Mouse (Mus musculus) MEL (cell line): ENCODE results near the gene Hectd4. TPM values are rescaled to one million over a fixed set of nuclear protein-coding genes. Genes with fewer than 3 reads are reported as not detected.

ENCODE experiments used
- DNase-seq: peaks from one replicate; pipeline ENCODE4 v3.0.0; 2011; ENCODE audit warnings: low read depth, low spot score
- H3K27ac ChIP-seq: 2 replicates; pipeline ENCODE4 v1.5.1; 2012; ENCODE audit warnings: low read depth, mild to moderate bottlenecking, control low read depth, low read length, moderate library complexity; ENCODE audit not compliant: control insufficient read depth
- H3K27me3 ChIP-seq, 2 experiments: fragments of 150-350 bp in 1 of 2; sonication (generic) in 1 of 2; 2 replicates each; pipeline ENCODE4 v1.6.1; 2012; ENCODE audit warnings: low read length in 2 of 2, mild to moderate bottlenecking in 2 of 2, improper control_type of control experiment in 1 of 2, moderate library complexity in 1 of 2; ENCODE audit not compliant: insufficient read depth in 2 of 2, control insufficient read depth in 1 of 2
- H3K36me3 ChIP-seq, 2 experiments: 2 replicates each; pipeline ENCODE4 v1.6.1; 2012 to 2014; ENCODE audit warnings: low read length in 2 of 2, improper control_type of control experiment in 1 of 2, inconsistent platforms in 1 of 2, mild to moderate bottlenecking in 1 of 2; ENCODE audit not compliant: insufficient read depth in 2 of 2, control insufficient read depth in 1 of 2
- H3K4me1 ChIP-seq, 2 experiments: fragments of 150-350 bp in 1 of 2; sonication (generic) in 1 of 2; 2 replicates each; pipeline ENCODE4 v1.6.1; 2012; ENCODE audit warnings: low read length in 2 of 2, improper control_type of control experiment in 1 of 2, mild to moderate bottlenecking in 1 of 2; ENCODE audit not compliant: insufficient read depth in 2 of 2, control insufficient read depth in 1 of 2
- H3K4me3 ChIP-seq, 2 experiments: fragments of 150-350 bp in 1 of 2; sonication (generic) in 1 of 2; 2 replicates each; pipeline ENCODE4 v1.5.1; 2012; ENCODE audit warnings: low read depth in 2 of 2, low read length in 2 of 2, mild to moderate bottlenecking in 2 of 2, moderate library complexity in 2 of 2, control low read depth in 1 of 2, improper control_type of control experiment in 1 of 2; ENCODE audit not compliant: control insufficient read depth in 1 of 2, insufficient read depth in 1 of 2
- H3K79me2 ChIP-seq: 2 replicates; pipeline ENCODE4 v1.6.1; 2012; ENCODE audit warnings: mild to moderate bottlenecking, low read length, moderate library complexity; ENCODE audit not compliant: control insufficient read depth, poor library complexity, insufficient read depth
- H3K9ac ChIP-seq: 2 replicates; pipeline ENCODE4 v1.6.1; 2012; ENCODE audit warnings: low read depth, mild to moderate bottlenecking, control low read depth, low read length, moderate library complexity; ENCODE audit not compliant: control insufficient read depth, poor library complexity, severe bottlenecking
- H3K9me3 ChIP-seq: fragments of 150-350 bp; sonication (generic); replicated peaks from 2 replicates; pipeline ENCODE4 v1.6.1; 2012; ENCODE audit warnings: mild to moderate bottlenecking, low read length, improper control_type of control experiment, moderate library complexity; ENCODE audit not compliant: insufficient read depth
- BHLHE40 ChIP-seq: IDR thresholded peaks from 2 replicates; pipeline ENCODE4 v1.6.1; 2012; ENCODE audit warnings: low read depth, mild to moderate bottlenecking, inconsistent platforms, low read length, improper control_type of control experiment, borderline replicate concordance
- CHD1 ChIP-seq: IDR thresholded peaks from 2 replicates; pipeline ENCODE4 v1.6.1; 2012; ENCODE audit warnings: low read depth, mild to moderate bottlenecking, inconsistent platforms, low read length, improper control_type of control experiment
- CHD2 ChIP-seq: IDR thresholded peaks from 2 replicates; pipeline ENCODE4 v1.6.1; 2011; ENCODE audit warnings: low read length, improper control_type of control experiment
- CTCF ChIP-seq, 3 experiments: IDR thresholded peaks in 2 of 3; conservative IDR thresholded peaks in 1 of 3; 2 replicates each; pipeline ENCODE4 v1.5.1; 2011 to 2012; ENCODE audit warnings: low read length in 3 of 3, low read depth in 2 of 3, mild to moderate bottlenecking in 2 of 3, improper control_type of control experiment in 1 of 3, inconsistent platforms in 1 of 3, mixed read lengths in 1 of 3, moderate library complexity in 1 of 3; ENCODE audit not compliant: control insufficient read depth in 1 of 3, insufficient read depth in 1 of 3, poor library complexity in 1 of 3, severe bottlenecking in 1 of 3
- E2F4 ChIP-seq: IDR thresholded peaks from 2 replicates; pipeline ENCODE4 v1.6.1; 2011; ENCODE audit warnings: low read depth, low read length, improper control_type of control experiment, borderline replicate concordance
- EP300 ChIP-seq, 2 experiments: IDR thresholded peaks; 2 replicates each; pipeline ENCODE4 v1.6.1; 2011; ENCODE audit warnings: improper control_type of control experiment in 2 of 2, low read length in 2 of 2, low read depth in 1 of 2, mild to moderate bottlenecking in 1 of 2
- ETS1 ChIP-seq: IDR thresholded peaks from 2 replicates; pipeline ENCODE4 v1.6.1; 2012; ENCODE audit warnings: low read depth, mild to moderate bottlenecking, inconsistent platforms, low read length, improper control_type of control experiment, moderate library complexity
- GABPA ChIP-seq: IDR thresholded peaks from 2 replicates; pipeline ENCODE4 v1.6.1; 2012; ENCODE audit warnings: low read depth, mild to moderate bottlenecking, inconsistent platforms, low read length, improper control_type of control experiment, moderate library complexity
- GATA1 ChIP-seq: IDR thresholded peaks from 2 replicates; pipeline ENCODE4 v1.6.1; 2011; ENCODE audit warnings: low read depth, low read length, improper control_type of control experiment
- HCFC1 ChIP-seq: IDR thresholded peaks from 2 replicates; pipeline ENCODE4 v1.6.1; 2012; ENCODE audit warnings: low read depth, mild to moderate bottlenecking, inconsistent platforms, low read length, improper control_type of control experiment, moderate library complexity
- MAX ChIP-seq: IDR thresholded peaks from 2 replicates; pipeline ENCODE4 v1.6.1; 2011; ENCODE audit warnings: low read length, improper control_type of control experiment
- MAZ ChIP-seq: IDR thresholded peaks from 2 replicates; pipeline ENCODE4 v1.6.1; 2012; ENCODE audit warnings: low read depth, mild to moderate bottlenecking, inconsistent platforms, low read length, improper control_type of control experiment
- MEF2A ChIP-seq: IDR thresholded peaks from 2 replicates; pipeline ENCODE4 v1.6.1; 2014; ENCODE audit warnings: low read depth, mild to moderate bottlenecking, inconsistent platforms, low read length, improper control_type of control experiment; ENCODE audit not compliant: poor library complexity, insufficient replicate concordance, severe bottlenecking; ENCODE audit errors: extremely low read depth
- MYB ChIP-seq: IDR thresholded peaks from 2 replicates; pipeline ENCODE4 v1.6.1; 2011; ENCODE audit warnings: mild to moderate bottlenecking, low read depth, low read length, improper control_type of control experiment
- NELFE ChIP-seq: IDR thresholded peaks from 2 replicates; pipeline ENCODE4 v1.6.1; 2011; ENCODE audit warnings: low read depth, low read length, improper control_type of control experiment
- NRF1 ChIP-seq: IDR thresholded peaks from 2 replicates; pipeline ENCODE4 v1.6.1; 2014; ENCODE audit warnings: low read depth, mild to moderate bottlenecking, inconsistent platforms, low read length, improper control_type of control experiment, moderate library complexity; ENCODE audit not compliant: poor library complexity, insufficient read depth, severe bottlenecking
- RAD21 ChIP-seq: IDR thresholded peaks from 2 replicates; pipeline ENCODE4 v1.6.1; 2011; ENCODE audit warnings: mild to moderate bottlenecking, low read depth, low read length, improper control_type of control experiment
- RCOR1 ChIP-seq: IDR thresholded peaks from 2 replicates; pipeline ENCODE4 v1.6.1; 2012; ENCODE audit warnings: low read depth, mild to moderate bottlenecking, inconsistent platforms, low read length, improper control_type of control experiment
- SIN3A ChIP-seq: IDR thresholded peaks from 2 replicates; pipeline ENCODE4 v1.6.1; 2012; ENCODE audit warnings: low read length, improper control_type of control experiment, inconsistent platforms
- TCF12 ChIP-seq: IDR thresholded peaks from 2 replicates; pipeline ENCODE4 v1.6.1; 2014; ENCODE audit warnings: low read depth, mild to moderate bottlenecking, inconsistent platforms, low read length, improper control_type of control experiment, moderate library complexity
- USF1 ChIP-seq: IDR thresholded peaks from 2 replicates; pipeline ENCODE4 v1.6.1; 2014; ENCODE audit warnings: low read depth, mild to moderate bottlenecking, inconsistent platforms, low read length, improper control_type of control experiment, moderate library complexity
- USF2 ChIP-seq, 2 experiments: IDR thresholded peaks; 2 replicates each; pipeline ENCODE4 v1.6.1; 2011 to 2012; ENCODE audit warnings: improper control_type of control experiment in 2 of 2, low read length in 2 of 2, borderline replicate concordance in 1 of 2, inconsistent platforms in 1 of 2, low read depth in 1 of 2, mild to moderate bottlenecking in 1 of 2; ENCODE audit not compliant: insufficient read depth in 1 of 2
- ZC3H11A ChIP-seq: IDR thresholded peaks from 2 replicates; pipeline ENCODE4 v1.6.1; 2012; ENCODE audit warnings: low read depth, mild to moderate bottlenecking, inconsistent platforms, low read length, improper control_type of control experiment
- ZKSCAN1 ChIP-seq: IDR thresholded peaks from 2 replicates; pipeline ENCODE4 v1.6.1; 2012; ENCODE audit warnings: low read depth, mild to moderate bottlenecking, inconsistent platforms, low read length, improper control_type of control experiment, moderate library complexity
- ZMIZ1 ChIP-seq: IDR thresholded peaks from 2 replicates; pipeline ENCODE4 v1.6.1; 2012; ENCODE audit warnings: low read depth, mild to moderate bottlenecking, inconsistent platforms, low read length, improper control_type of control experiment, moderate library complexity
- ZNF384 ChIP-seq: IDR thresholded peaks from 2 replicates; pipeline ENCODE4 v1.6.1; 2012; ENCODE audit warnings: low read depth, mild to moderate bottlenecking, inconsistent platforms, low read length, improper control_type of control experiment
- polyA plus RNA-seq, 2 experiments: library from polyadenylated mRNA; stranded (reverse) in 1 of 2; unstranded in 1 of 2; fragments of >175 nt in 1 of 2; fragments of >200 nt in 1 of 2; gene quantifications; 2 replicates each; pipeline versions ENCODE4 v1.2.1 to v1.2.4; 2012; ENCODE audit warnings: low replicate concordance in 2 of 2, low read depth in 1 of 2; ENCODE audit not compliant: insufficient read length in 2 of 2, insufficient read depth in 1 of 2, missing spikeins in 1 of 2
- total RNA-seq: library from RNA; depleted of rRNA; stranded (reverse); fragments of 300-350 nt; gene quantifications from 2 replicates; pipeline ENCODE4 v1.2.3, GENCODE M21; 2012

Gene Hectd4
- total and polyA plus RNA-seq, 3 experiments: 7.0 to 10.8 TPM; not detected in 1

GRCm38 (mm10) chr5:121290289-121290688 is 70.3 kb downstream of the Hectd4 start:
- no peak overlapping the region for H3K27ac ChIP-seq

DNA sequence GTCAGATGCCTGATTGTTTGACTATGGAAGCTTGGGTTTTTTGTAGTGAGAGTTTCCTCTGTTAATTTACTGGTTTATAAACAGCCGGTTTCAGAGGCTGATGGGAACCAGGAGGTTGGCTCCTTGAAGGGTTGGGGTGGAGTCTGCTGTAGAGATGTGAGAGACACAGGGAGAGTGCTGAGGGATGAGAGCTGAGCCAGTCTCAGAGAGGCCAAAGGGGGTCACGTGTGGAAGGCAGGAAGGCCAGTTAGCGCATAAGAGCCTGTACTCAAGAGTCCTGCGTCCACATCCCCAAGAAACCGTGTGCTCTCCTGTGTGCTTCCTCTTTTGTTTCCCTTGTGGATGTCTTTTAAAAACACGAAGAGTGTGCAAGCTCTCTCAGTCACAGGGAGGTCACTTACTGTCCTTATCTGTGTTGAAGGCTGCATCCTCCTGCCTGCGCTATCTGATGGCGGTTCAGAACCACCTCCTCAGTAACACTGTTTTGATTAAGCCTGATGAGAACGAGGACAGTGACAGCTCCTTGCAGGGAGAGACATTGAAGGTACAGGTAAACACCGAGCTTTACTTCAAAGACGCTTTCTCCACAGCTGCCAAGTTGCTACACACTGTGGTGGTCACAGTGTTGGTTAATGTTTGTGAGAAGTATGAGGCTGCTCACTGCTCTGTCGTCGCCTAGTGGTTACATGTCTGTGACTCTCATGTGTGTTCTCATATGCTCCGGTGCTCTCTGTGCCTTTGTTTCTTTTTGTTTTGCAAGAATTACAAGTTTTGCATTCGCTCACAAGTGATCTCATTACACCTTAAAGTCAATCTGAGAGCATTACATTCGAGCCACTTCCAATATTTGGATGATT is 72.5 kb downstream of the Hectd4 start:
- Histone ChIP-seq H3K4me1 (peaks cover 2 to 10% of the 10 kb centered on the region in 2 experiments; a peak in 3 of 4 replicates), H3K9ac (no peak overlapping the region), H3K79me2 (no peaks in the 10 kb centered on the region), H3K36me3 (peaks cover 2 to 13% of the 10 kb centered on the region in 2 experiments), H3K27me3 (no peaks in the 10 kb centered on the region), H3K4me3 (no peak overlapping the region), H3K9me3 (no peaks in the 10 kb centered on the region), H3K27ac (peak overlapping the region; percentile 26)
- peak; percentile 66 for DNase-seq
- TF ChIP-seq NELFE (no peak), CTCF (IDR thresholded peaks at IDR 0.05 in 2 of 3, conservative IDR thresholded peaks at IDR 0.05 in 1 of 3; ENCODE audit: control insufficient read depth in 1 of 3, insufficient read depth in 1 of 3, low read depth in 2 of 3, low read length in 3 of 3, poor library complexity in 1 of 3, severe bottlenecking in 1 of 3) (no peak), RCOR1 (peak; percentile 77), E2F4 (peak; percentile 47; the same call in 1 of the 2 replicates), ZC3H11A (no peak), USF1 (peak; percentile 69), ETS1 (peak; percentile 47), GABPA (no peak), ZKSCAN1 (no peak), USF2 (IDR thresholded peaks at IDR 0.05; ENCODE audit: borderline replicate concordance in 1 of 2, insufficient read depth in 1 of 2, low read depth in 1 of 2, low read length in 2 of 2) (0 out of 4 replicates have a peak, but pooled peaks of 1 of the 2 experiments have one; percentile 10), TCF12 (peak; percentile 76), MEF2A (no peak), BHLHE40 (no peak), GATA1 (peak; percentile 89), CHD1 (no peak), SIN3A (peak; percentile 72), MYB (no peak), ZNF384 (no peak), MAX (peak; percentile 70), RAD21 (no peak), HCFC1 (no peak; the same call in 1 of the 2 replicates), MAZ (no peak), ZMIZ1 (no peak), CHD2 (no peak), EP300 (IDR thresholded peaks at IDR 0.05; ENCODE audit: low read depth in 1 of 2, low read length in 2 of 2) (peak; percentile 77 to 79), NRF1 (no peak)

More at GRCm38 (mm10) chr5:121290289-121290688, 70.3 kb downstream of the Hectd4 start:
- Histone ChIP-seq H3K36me3 (peaks cover 2 to 13% of the 10 kb centered on the region in 2 experiments; a peak in 3 of 4 replicates), H3K4me1 (peaks cover 2 to 10% of the 10 kb centered on the region in 2 experiments; a peak in 3 of 4 replicates)
- no peak for TF ChIP-seq E2F4
- no peak for TF ChIP-seq BHLHE40
- no peak for TF ChIP-seq ZMIZ1
- no peak for TF ChIP-seq SIN3A
- TF ChIP-seq GATA1: no peak
- TF ChIP-seq TCF12: no peak
- TF ChIP-seq CHD2: no peak
- no peak for TF ChIP-seq ZKSCAN1
- TF ChIP-seq, all 39 proteins: peak for 0
- H3K9ac ChIP-seq: no peak overlapping the region
- no peaks in the 10 kb centered on the region for H3K27me3 ChIP-seq
- H3K79me2 ChIP-seq: no peaks in the 10 kb centered on the region
- no peak overlapping the region for H3K4me3 ChIP-seq
- DNase-seq: no peak
- no peaks in the 10 kb centered on the region for H3K9me3 ChIP-seq
